In the genomic region with DNA sequence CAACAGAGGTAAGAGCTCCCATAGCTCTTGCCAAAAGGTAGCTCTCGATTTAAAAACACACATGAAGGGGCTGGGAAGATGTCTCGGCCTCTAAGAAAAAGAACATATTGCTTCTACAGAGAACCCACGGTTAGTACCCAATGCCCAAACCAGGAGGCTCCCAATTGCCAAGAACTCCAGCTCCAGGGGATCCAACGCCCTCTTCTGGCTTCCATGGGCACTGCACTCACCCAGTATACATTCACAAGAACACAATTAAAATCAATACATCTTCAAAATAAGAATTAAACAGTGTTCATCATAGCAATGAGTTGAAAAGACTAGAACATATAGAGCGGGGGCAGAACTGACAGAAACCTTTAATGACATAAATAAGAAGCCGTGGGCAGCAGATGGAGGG, we compare ENCODE assay signal across 23 mouse cellular contexts. TPM values are rescaled to one million over a fixed set of nuclear protein-coding genes. Genes with fewer than 3 reads are reported as not detected.
DNase-seq lines count a peak whose midpoint lies in the region; ATAC-seq and TF ChIP-seq lines count a peak whose summit lies in the region.
"Had no signal": no experiment of that assay in that cellular context is flagged by ENCODE, and none has a peak within 500 bp of the region (broad histone marks: within the 10 kb centered on the region; RNA-seq: fewer than 3 reads in every experiment).

No protein-coding gene starts in this region.

- no peaks in the 10 kb centered on the region for H3K36me3 ChIP-seq in heart, embryonic 10.5 days
- H3K36me3 ChIP-seq in heart, embryonic 12.5 days = no peaks in the 10 kb centered on the region
- H3K36me3 ChIP-seq in liver, adult 2 months (ENCODE audit: control insufficient read depth, insufficient read depth, low read length) = no peaks in the 10 kb centered on the region
- no peaks in the 10 kb centered on the region for H3K36me3 ChIP-seq in liver, embryonic 11.5 days (ENCODE audit: control insufficient read depth, insufficient read depth, low read length)
- H3K36me3 ChIP-seq in E14TG2a.4 (ENCODE audit: insufficient read depth, low read length) = no peaks in the 10 kb centered on the region
- H3K36me3 ChIP-seq: embryonic facial prominence, embryonic 12.5 days; hindbrain, embryonic 15.5 days; intestine, embryonic 15.5 days; midbrain, embryonic 13.5 days had no signal

- H3K27ac ChIP-seq in heart, embryonic 10.5 days = no peak overlapping the region
- no peak overlapping the region for H3K27ac ChIP-seq in heart, embryonic 12.5 days (ENCODE audit: poor library complexity, severe bottlenecking)
- H3K27ac ChIP-seq in liver, adult 2 months (replicated peaks; ENCODE audit: insufficient read depth, low read depth, low read length) = no peak overlapping the region
- no peak overlapping the region for H3K27ac ChIP-seq in liver, embryonic 11.5 days (ENCODE audit: low read depth, low read length)
- H3K27ac ChIP-seq: embryonic facial prominence, embryonic 12.5 days; hindbrain, embryonic 15.5 days; intestine, embryonic 15.5 days; midbrain, embryonic 13.5 days had no signal

- peak; percentile 20 for DNase-seq in heart, embryonic 10.5 days (ENCODE audit: low spot score)
- DNase-seq in liver, adult 2 months (ENCODE audit: extremely low read depth, low read depth, low spot score) = no peak
- DNase-seq in liver, embryonic 11.5 days (ENCODE audit: low spot score) = no peak
- DNase-seq in ES-CJ7 (ENCODE audit: low read depth, low spot score) = peak; percentile 41
- DNase-seq in urinary bladder, postnatal 10 days (ENCODE audit: low spot score) = no peak
- DNase-seq: adrenal gland, adult 8-10 months; B cell, adult 2 months; cerebellum, adult 11-12 months; cerebellum, postnatal 25 days; heart, postnatal 4 days; kidney, adult 8-10 months; kidney, postnatal 14 days; lung, postnatal 36 days; thymus, adult 2 months; thymus, postnatal 4 days had no signal

- peak; percentile 20; the same call in 1 of the 2 replicates for TF ChIP-seq CTCF in liver, adult 2 months (IDR thresholded peaks at IDR 0.05; ENCODE audit: low read depth, low read length)
- peak; percentile 93 for TF ChIP-seq CTCF in E14TG2a.4 (conservative IDR thresholded peaks at IDR 0.05; ENCODE audit: low read length)

- H3K4me3 ChIP-seq in heart, embryonic 10.5 days = no peak overlapping the region
- no peak overlapping the region for H3K4me3 ChIP-seq in heart, embryonic 12.5 days
- H3K4me3 ChIP-seq in liver, adult 2 months (ENCODE audit: insufficient read depth, low read depth, low read length) = no peak overlapping the region
- no peak overlapping the region for H3K4me3 ChIP-seq in liver, embryonic 11.5 days (ENCODE audit: low read depth, low read length)
- no peak overlapping the region for H3K4me3 ChIP-seq in E14TG2a.4 (replicated peaks; ENCODE audit: low read length)
- H3K4me3 ChIP-seq: embryonic facial prominence, embryonic 12.5 days; hindbrain, embryonic 15.5 days; intestine, embryonic 15.5 days; megakaryocyte, embryonic 14.5 days; midbrain, embryonic 13.5 days had no signal

- ATAC-seq in heart, embryonic 12.5 days (ENCODE audit: insufficient number of reproducible peaks, low FRiP score) = no peak
- no peak for ATAC-seq in liver, embryonic 11.5 days (replicated peaks; ENCODE audit: low FRiP score)
- ATAC-seq: intestine, embryonic 15.5 days; midbrain, embryonic 13.5 days had no signal

- no peaks in the 10 kb centered on the region for H3K27me3 ChIP-seq in heart, embryonic 10.5 days (ENCODE audit: insufficient read depth, poor library complexity, severe bottlenecking)
- no peaks in the 10 kb centered on the region for H3K27me3 ChIP-seq in heart, embryonic 12.5 days (replicated peaks)
- no peaks in the 10 kb centered on the region for H3K27me3 ChIP-seq in liver, adult 2 months (ENCODE audit: control insufficient read depth, insufficient read depth, low read length)
- no peaks in the 10 kb centered on the region for H3K27me3 ChIP-seq in liver, embryonic 11.5 days (replicated peaks; ENCODE audit: control insufficient read depth, insufficient read depth, low read length)
- H3K27me3 ChIP-seq in E14TG2a.4 (ENCODE audit: insufficient read depth, low read length) = no peaks in the 10 kb centered on the region
- H3K27me3 ChIP-seq: CH12.LX; embryonic facial prominence, embryonic 12.5 days; hindbrain, embryonic 15.5 days; intestine, embryonic 15.5 days; megakaryocyte, embryonic 14.5 days; midbrain, embryonic 13.5 days had no signal

- TF ChIP-seq POLR2A in liver, adult 2 months (IDR thresholded peaks at IDR 0.05; ENCODE audit: extremely low read depth, insufficient read depth, low read length) = no peak

- WGBS in heart, embryonic 10.5 days = 77% methylated on average over 6 of the region's 6 CpGs
- 67% methylated on average over 6 of the region's 6 CpGs for WGBS in heart, embryonic 12.5 days
- 80% methylated on average over 6 of the region's 6 CpGs for WGBS in liver, adult 2 months
- WGBS in liver, embryonic 11.5 days = 67% methylated on average over 6 of the region's 6 CpGs

- peaks cover 5% of the 10 kb centered on the region; the same call in 1 of the 2 replicates for H3K4me1 ChIP-seq in heart, embryonic 10.5 days
- H3K4me1 ChIP-seq in heart, embryonic 12.5 days (replicated peaks) = peaks cover 15% of the 10 kb centered on the region
- H3K4me1 ChIP-seq in liver, adult 2 months (ENCODE audit: control insufficient read depth, insufficient read depth, low read length) = no peaks in the 10 kb centered on the region
- no peaks in the 10 kb centered on the region for H3K4me1 ChIP-seq in liver, embryonic 11.5 days (replicated peaks; ENCODE audit: control insufficient read depth, insufficient read depth, low read length)
- H3K4me1 ChIP-seq in E14TG2a.4 (replicated peaks; ENCODE audit: low read depth, low read length) = peaks cover 23% of the 10 kb centered on the region
- H3K4me1 ChIP-seq: embryonic facial prominence, embryonic 12.5 days; intestine, embryonic 15.5 days; megakaryocyte, embryonic 14.5 days had no signal

- H3K9ac ChIP-seq in heart, embryonic 12.5 days = no peak overlapping the region
- no peak overlapping the region for H3K9ac ChIP-seq in liver, adult 2 months (ENCODE audit: low read depth, low read length)
- no peak overlapping the region for H3K9ac ChIP-seq in liver, embryonic 11.5 days (ENCODE audit: low read depth, low read length)
- H3K9ac ChIP-seq: embryonic facial prominence, embryonic 12.5 days; hindbrain, embryonic 15.5 days; intestine, embryonic 15.5 days; midbrain, embryonic 13.5 days had no signal

- no peaks in the 10 kb centered on the region for H3K79me2 ChIP-seq in liver, adult 2 months (ENCODE audit: control insufficient read depth, insufficient read depth, low read length)

- H3K4me2 ChIP-seq in heart, embryonic 12.5 days = no peak overlapping the region
- no peak overlapping the region for H3K4me2 ChIP-seq in liver, embryonic 11.5 days
- H3K4me2 ChIP-seq: embryonic facial prominence, embryonic 12.5 days; hindbrain, embryonic 15.5 days; intestine, embryonic 15.5 days; midbrain, embryonic 13.5 days had no signal

- H3K9me3 ChIP-seq in heart, embryonic 10.5 days = no peaks in the 10 kb centered on the region
- H3K9me3 ChIP-seq in heart, embryonic 12.5 days (replicated peaks) = no peaks in the 10 kb centered on the region; the same call in 1 of the 2 replicates
- H3K9me3 ChIP-seq in liver, embryonic 11.5 days (ENCODE audit: control insufficient read depth, low read length) = no peaks in the 10 kb centered on the region
- no peaks in the 10 kb centered on the region for H3K9me3 ChIP-seq in E14TG2a.4 (ENCODE audit: low read length)
- H3K9me3 ChIP-seq: embryonic facial prominence, embryonic 12.5 days; hindbrain, embryonic 15.5 days; intestine, embryonic 15.5 days; megakaryocyte, embryonic 14.5 days; midbrain, embryonic 13.5 days had no signal

RNA-seq across cellular contexts. Expression of gene Rcan2, which starts 17.2 kb away (rescaled TPM):
- polyA plus RNA-seq in heart, embryonic 10.5 days (2016; fragmentation: Nextera tagmentation; extraction: Ambion mirVana) = 14.5 and 28.9 TPM in 2 replicates
- polyA plus RNA-seq in heart, embryonic 12.5 days (2016; fragmentation: Nextera tagmentation; extraction: Ambion mirVana) = 44.1 and 44.3 TPM in 2 replicates
- 3.1 and 4.0 TPM in 2 replicates for total RNA-seq in liver, adult 2 months (2014; rRNA removed)
- polyA plus RNA-seq in liver, adult 2 months (2012; rRNA removed) = 1.4 and 6.3 TPM in 2 replicates
- polyA plus RNA-seq in liver, embryonic 11.5 days (2014; fragmentation: Nextera tagmentation; extraction: Ambion mirVana) = 2.8 and 3.4 TPM in 2 replicates

Comparison
In these comparisons a context has a peak if more than half of its experiments do, and no peak if none do; other contexts are left out.
1. DNase-seq: peak in heart, embryonic 10.5 days (single experiment) and ES-CJ7 (single experiment); none in liver, adult 2 months (single experiment), liver, embryonic 11.5 days (single experiment) and urinary bladder, postnatal 10 days (single experiment).